Mouse (Mus musculus): ENCODE measurements around the gene Gm9887. TPM values are rescaled to one million over a fixed set of nuclear protein-coding genes. Genes with fewer than 3 reads are reported as not detected.
A peak's percentile ranks its signal among the peaks of the same experiment; 100 is the strongest.

Gene Gm9887
- polyA plus RNA-seq, 1 experiment from 2014 or later = 2.0 TPM

DNA sequence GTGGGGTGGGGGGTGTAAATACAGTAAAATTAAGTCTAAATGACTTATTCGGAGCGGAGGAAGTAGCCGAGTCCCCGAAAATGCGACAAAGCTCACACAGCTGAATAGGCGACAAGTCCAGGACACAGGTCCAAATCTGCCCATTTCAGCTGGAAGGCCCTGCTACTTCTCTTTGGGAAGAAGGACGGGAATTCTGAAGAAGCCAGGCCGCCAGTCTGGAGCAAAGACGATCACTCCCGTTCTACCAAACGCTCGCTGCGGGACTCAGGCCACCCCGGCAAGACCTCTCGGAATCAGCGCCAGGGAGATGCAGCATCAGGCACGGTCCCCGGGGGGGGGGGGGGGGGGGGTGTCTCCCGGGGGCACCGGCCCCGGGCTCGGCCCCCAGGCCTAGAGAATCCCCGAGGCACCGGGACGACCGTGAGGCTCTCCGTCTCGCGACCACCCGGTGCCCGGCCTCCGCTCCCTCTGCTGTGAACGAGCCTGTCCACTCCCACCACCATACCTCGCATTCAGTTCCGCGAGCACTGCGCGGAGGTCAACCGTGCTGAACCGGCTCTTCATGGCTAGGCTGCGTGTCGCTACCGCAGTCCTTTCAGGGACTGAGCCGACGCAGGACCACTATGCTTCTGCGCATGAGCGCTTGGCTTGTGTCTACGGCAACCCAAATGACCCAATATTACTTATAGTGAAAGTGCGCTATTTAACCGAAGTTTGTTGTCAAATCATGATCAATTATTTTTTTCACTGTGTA, 15.5 kb downstream of the Gm9887 start, which contains the start of gene Nemf:
Gene Nemf, minus strand, starts transcription at position 620 of the 754 bp plus-strand sequence.
- ATAC-seq (ENCODE audit: insufficient number of reproducible peaks, insufficient read depth, low FRiP score, low TSS enrichment, low read depth) = peak; percentile 26; the same call in 1 of the 2 replicates
- 1% methylated on average over 40 of the region's 50 CpGs for WGBS

DNA sequence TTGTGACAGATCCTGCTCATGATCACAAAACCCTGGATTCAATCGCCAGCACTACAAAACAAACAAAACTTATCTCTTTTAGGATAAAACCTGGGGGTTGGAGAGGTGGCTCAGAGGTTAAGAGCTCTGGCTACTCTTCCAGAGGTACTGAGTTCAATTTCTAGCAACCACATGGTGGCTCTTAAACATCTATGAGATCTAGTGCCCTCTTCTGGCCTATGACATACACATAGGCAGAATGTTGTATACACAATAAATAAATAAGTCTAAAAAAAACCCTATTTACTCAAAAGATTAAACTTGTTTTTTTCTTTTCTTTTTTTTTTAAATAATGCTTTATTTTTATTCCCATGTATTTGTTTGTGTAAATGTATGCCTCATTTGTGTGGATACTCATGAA, 20.6 kb downstream of the Gm9887 start:
- H3K4me3 ChIP-seq (replicated peaks) = no peak overlapping the region
- H3K27me3 ChIP-seq = no peaks in the 10 kb centered on the region
- no peak overlapping the region for H3K27ac ChIP-seq
- no peak overlapping the region for H3K4me2 ChIP-seq
- ATAC-seq (ENCODE audit: insufficient number of reproducible peaks, insufficient read depth, low FRiP score, low TSS enrichment, low read depth) = no peak
- 93% methylated on average over 1 of the region's 1 CpGs for WGBS
- H3K9ac ChIP-seq (replicated peaks) = no peak overlapping the region
- H3K9me3 ChIP-seq = no peaks in the 10 kb centered on the region
- peaks cover 8% of the 10 kb centered on the region for H3K4me1 ChIP-seq (replicated peaks)
- peaks cover 78% of the 10 kb centered on the region for H3K36me3 ChIP-seq

More for the DNA sequence above, 15.5 kb downstream of the Gm9887 start, which contains the start of gene Nemf:
- H3K4me2 ChIP-seq = peak within 1 kb of the TSS; percentile 78
- H3K27me3 ChIP-seq = no peaks in the 10 kb centered on the region
- no peaks in the 10 kb centered on the region for H3K9me3 ChIP-seq
- peak within 1 kb of the TSS; percentile 83 for H3K27ac ChIP-seq
- H3K36me3 ChIP-seq = peaks cover 34% of the 10 kb centered on the region
- H3K4me1 ChIP-seq (replicated peaks) = peaks cover 9% of the 10 kb centered on the region
- H3K9ac ChIP-seq (replicated peaks) = peak within 1 kb of the TSS; percentile 92
- peak within 1 kb of the TSS; percentile 86 for H3K4me3 ChIP-seq (replicated peaks)

DNA sequence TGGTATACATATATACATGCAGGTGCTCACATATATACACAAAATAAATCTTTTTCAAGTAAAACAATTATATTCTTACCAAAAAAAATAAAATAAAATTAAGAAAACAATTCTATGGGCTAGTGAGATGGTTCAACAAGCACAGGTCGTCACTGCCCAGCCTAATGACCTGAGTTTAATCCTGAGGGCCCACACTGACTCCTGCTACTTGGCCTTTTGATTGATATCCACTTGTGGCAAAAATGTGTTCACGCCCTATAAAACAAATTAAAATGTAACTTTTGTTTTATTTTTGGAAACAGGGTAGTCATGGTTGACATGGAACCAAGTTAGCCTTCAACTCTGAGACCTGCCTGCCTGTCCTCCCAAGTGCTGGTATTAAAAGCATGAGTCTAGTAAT, 22.3 kb downstream of the Gm9887 start:
- Histone ChIP-seq H3K9me3 (no peaks in the 10 kb centered on the region), H3K4me3 (replicated peaks) (no peak overlapping the region), H3K9ac (replicated peaks) (no peak overlapping the region), H3K36me3 (peaks cover 85% of the 10 kb centered on the region), H3K27ac (no peak overlapping the region), H3K4me2 (no peak overlapping the region), H3K27me3 (no peaks in the 10 kb centered on the region), H3K4me1 (replicated peaks) (no peaks in the 10 kb centered on the region)
- 88% methylated on average over 2 of the region's 2 CpGs for WGBS
- no peak for ATAC-seq (ENCODE audit: insufficient number of reproducible peaks, insufficient read depth, low FRiP score, low TSS enrichment, low read depth)

DNA sequence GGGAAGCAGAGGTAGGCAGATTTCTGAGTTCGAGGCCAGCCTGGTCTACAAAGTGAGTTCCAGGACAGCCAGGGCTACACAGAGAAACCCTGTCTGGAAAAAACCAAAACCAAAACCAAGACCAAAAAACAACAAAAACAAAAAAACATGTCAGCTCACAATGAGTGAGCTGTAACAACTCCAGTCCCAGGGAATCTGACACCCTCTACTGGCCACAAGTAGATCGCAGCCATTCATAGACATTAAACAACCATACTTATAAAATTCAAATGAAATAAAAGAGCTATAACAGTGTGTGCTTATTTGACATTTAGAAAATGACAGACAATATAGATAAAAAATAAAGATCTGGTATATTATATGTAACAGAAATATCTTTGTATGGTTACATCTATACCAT, 38.7 kb downstream of the Gm9887 start:
- Histone ChIP-seq H3K27ac (no peak overlapping the region), H3K4me1 (replicated peaks) (no peaks in the 10 kb centered on the region), H3K4me3 (replicated peaks) (no peak overlapping the region), H3K9me3 (no peaks in the 10 kb centered on the region), H3K9ac (replicated peaks) (no peak overlapping the region), H3K4me2 (no peak overlapping the region), H3K36me3 (peaks cover 80% of the 10 kb centered on the region), H3K27me3 (no peaks in the 10 kb centered on the region)
- WGBS = 90% methylated on average over 2 of the region's 2 CpGs
- ATAC-seq (ENCODE audit: insufficient number of reproducible peaks, insufficient read depth, low FRiP score, low TSS enrichment, low read depth) = no peak

DNA sequence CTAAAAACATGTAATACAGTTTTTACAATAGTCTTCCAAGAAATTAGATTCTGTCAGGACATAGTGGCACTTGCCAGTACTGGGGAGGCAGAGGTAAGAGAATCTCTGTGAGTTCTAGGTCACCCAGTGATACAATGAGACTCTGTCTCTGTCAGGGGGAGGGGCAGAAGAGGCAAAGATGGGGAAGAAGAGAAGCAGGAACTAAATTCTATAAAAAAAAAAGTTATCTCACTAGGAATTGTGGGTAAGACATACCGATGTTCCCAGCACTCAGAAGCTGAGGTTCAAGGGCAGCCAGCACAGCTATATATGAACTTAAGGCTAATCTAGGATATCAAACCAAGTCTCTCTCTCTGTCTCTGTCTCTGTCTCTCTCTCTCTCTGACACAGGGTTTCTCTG, 40.1 kb downstream of the Gm9887 start:
- no peaks in the 10 kb centered on the region for H3K4me1 ChIP-seq (replicated peaks)
- no peak overlapping the region for H3K4me3 ChIP-seq (replicated peaks)
- H3K36me3 ChIP-seq = peaks cover 79% of the 10 kb centered on the region
- 95% methylated on average over 1 of the region's 1 CpGs for WGBS
- H3K9ac ChIP-seq (replicated peaks) = no peak overlapping the region
- H3K9me3 ChIP-seq = no peaks in the 10 kb centered on the region
- ATAC-seq (ENCODE audit: insufficient number of reproducible peaks, insufficient read depth, low FRiP score, low TSS enrichment, low read depth) = no peak
- H3K27me3 ChIP-seq = no peaks in the 10 kb centered on the region
- H3K27ac ChIP-seq = no peak overlapping the region
- no peak overlapping the region for H3K4me2 ChIP-seq

DNA sequence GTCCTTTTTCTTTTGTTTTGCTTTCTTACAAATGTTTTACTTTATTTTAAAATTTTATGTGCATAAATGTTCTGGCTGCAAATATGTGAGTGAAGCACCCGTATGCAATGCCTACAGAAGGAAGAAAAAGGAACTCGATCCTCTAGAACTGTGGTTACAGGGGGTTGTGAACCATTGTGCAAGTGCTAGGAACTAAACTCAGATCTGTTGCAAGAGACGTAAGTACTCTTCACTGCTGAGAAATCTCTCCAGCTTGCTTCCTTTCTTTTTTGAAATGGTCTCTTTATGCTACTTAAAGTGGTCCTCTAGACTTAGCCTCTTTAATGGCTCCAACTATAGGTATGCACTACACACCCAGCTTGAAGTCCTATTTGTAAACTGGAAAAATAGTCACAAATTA, 41.1 kb downstream of the Gm9887 start:
- ATAC-seq (ENCODE audit: insufficient number of reproducible peaks, insufficient read depth, low FRiP score, low TSS enrichment, low read depth) = no peak
- H3K27me3 ChIP-seq = no peaks in the 10 kb centered on the region
- no peak overlapping the region for H3K9ac ChIP-seq (replicated peaks)
- WGBS = 92% methylated on average over 3 of the region's 3 CpGs
- H3K4me2 ChIP-seq = no peak overlapping the region
- H3K4me3 ChIP-seq (replicated peaks) = no peak overlapping the region
- H3K9me3 ChIP-seq = no peaks in the 10 kb centered on the region
- peaks cover 77% of the 10 kb centered on the region for H3K36me3 ChIP-seq
- H3K4me1 ChIP-seq (replicated peaks) = no peaks in the 10 kb centered on the region
- no peak overlapping the region for H3K27ac ChIP-seq

Small RNAs within 50 kb of the gene (microRNA-seq; reads per million reads assigned to microRNA genes)
- gene Gm47299 (not detected), gene Gm47305 (not detected)

Other genes with a start within 250 kb of the Gm9887 start
- 1,704 and 1,735 TPM in 2 replicates for gene Rps29, start 213.3 kb downstream of the Gm9887 start, polyA plus RNA-seq (2016; fragmentation: Nextera tagmentation; extraction: Ambion mirVana)
- 32.0 and 33.2 TPM in 2 replicates for gene Lrr1, start 203.6 kb downstream of the Gm9887 start, polyA plus RNA-seq (2016; fragmentation: Nextera tagmentation; extraction: Ambion mirVana)
- gene Rpl36al, start 188.4 kb downstream of the Gm9887 start, polyA plus RNA-seq (2016; fragmentation: Nextera tagmentation; extraction: Ambion mirVana) = 555 and 558 TPM in 2 replicates
- 48.4 and 53.0 TPM in 2 replicates for gene Mgat2, start 188.3 kb downstream of the Gm9887 start, polyA plus RNA-seq (2016; fragmentation: Nextera tagmentation; extraction: Ambion mirVana)
- gene Gm49383, start 175.4 kb downstream of the Gm9887 start, polyA plus RNA-seq (2016; fragmentation: Nextera tagmentation; extraction: Ambion mirVana) = 37.9 and 40.8 TPM in 2 replicates
- gene Dnaaf2, start 174.0 kb downstream of the Gm9887 start, polyA plus RNA-seq (2016; fragmentation: Nextera tagmentation; extraction: Ambion mirVana) = 14.6 and 16.0 TPM in 2 replicates
- gene Gm49384, start 168.2 kb downstream of the Gm9887 start, polyA plus RNA-seq (2016; fragmentation: Nextera tagmentation; extraction: Ambion mirVana) = 28.4 and 36.2 TPM in 2 replicates
- gene Pole2, start 144.3 kb downstream of the Gm9887 start, polyA plus RNA-seq (2016; fragmentation: Nextera tagmentation; extraction: Ambion mirVana) = 30.5 and 32.6 TPM in 2 replicates
- gene Klhdc1, start 131.3 kb downstream of the Gm9887 start, polyA plus RNA-seq (2016; fragmentation: Nextera tagmentation; extraction: Ambion mirVana) = 4.9 and 6.9 TPM in 2 replicates
- gene Klhdc2, start 75.8 kb downstream of the Gm9887 start, polyA plus RNA-seq (2016; fragmentation: Nextera tagmentation; extraction: Ambion mirVana) = 192 and 196 TPM in 2 replicates
- 95.1 and 99.3 TPM in 2 replicates for gene Nemf, start 15.3 kb downstream of the Gm9887 start, polyA plus RNA-seq (2016; fragmentation: Nextera tagmentation; extraction: Ambion mirVana)
- gene Arf6, start 308 bp downstream of the Gm9887 start, polyA plus RNA-seq (2016; fragmentation: Nextera tagmentation; extraction: Ambion mirVana) = 65.3 and 66.1 TPM in 2 replicates
- gene Vcpkmt, start 210.6 kb upstream of the Gm9887 start, polyA plus RNA-seq (2016; fragmentation: Nextera tagmentation; extraction: Ambion mirVana) = 32.1 and 38.2 TPM in 2 replicates